Mouse (Mus musculus) CH12.LX (cell line): ENCODE data around the gene Pdzd2. TPM values are rescaled to one million over a fixed set of nuclear protein-coding genes. Genes with fewer than 3 reads are reported as not detected.

Source experiments
- DNase-seq: peaks from one replicate; pipeline ENCODE4 v3.0.0-alpha.2; 2013; ENCODE audit errors: extremely low read depth
- H3K27ac ChIP-seq: 2 replicates; pipeline ENCODE4 v1.5.1; 2012; ENCODE audit warnings: low read depth, mild to moderate bottlenecking, control low read depth, moderate library complexity; ENCODE audit not compliant: insufficient read depth
- H3K27me3 ChIP-seq: replicated peaks from 2 replicates; pipeline ENCODE3; 2012; ENCODE audit warnings: inconsistent platforms
- H3K36me3 ChIP-seq, 2 experiments: replicated peaks in 1 of 2; 2 replicates each; pipeline versions ENCODE3 to v1.6.1; 2012; ENCODE audit warnings: inconsistent platforms in 1 of 2, low read length in 1 of 2, mild to moderate bottlenecking in 1 of 2, mixed read lengths in 1 of 2, moderate library complexity in 1 of 2; ENCODE audit not compliant: control insufficient read depth in 1 of 2, insufficient read depth in 1 of 2
- H3K4me1 ChIP-seq, 2 experiments: 2 replicates each; pipeline ENCODE4 v1.6.1; 2012; ENCODE audit warnings: inconsistent platforms in 1 of 2, moderate library complexity in 1 of 2; ENCODE audit not compliant: insufficient read depth in 2 of 2, control insufficient read depth in 1 of 2
- H3K4me2 ChIP-seq: 2 replicates; pipeline ENCODE4 v1.6.1; 2012; ENCODE audit warnings: low read depth, mild to moderate bottlenecking, control low read depth; ENCODE audit not compliant: poor library complexity, insufficient read depth, severe bottlenecking
- H3K4me3 ChIP-seq, 3 experiments: fragments of 150-350 bp in 1 of 3; sonication (generic) in 1 of 3; replicated peaks in 1 of 3; 2 replicates each; pipeline versions ENCODE3 to v1.5.1; 2011 to 2012; ENCODE audit warnings: low read depth in 2 of 3, low read length in 2 of 3, mild to moderate bottlenecking in 2 of 3, moderate library complexity in 2 of 3, control low read depth in 1 of 3, improper control_type of control experiment in 1 of 3, inconsistent platforms in 1 of 3, mixed read lengths in 1 of 3; ENCODE audit not compliant: poor library complexity in 1 of 3
- H3K79me2 ChIP-seq: replicated peaks from 2 replicates; pipeline ENCODE4 v1.6.1; 2012; ENCODE audit warnings: mild to moderate bottlenecking, moderate library complexity; ENCODE audit not compliant: control insufficient read depth, poor library complexity, insufficient read depth, severe bottlenecking; ENCODE audit errors: extremely low read depth
- H3K9ac ChIP-seq: 2 replicates; pipeline ENCODE4 v1.6.1; 2012; ENCODE audit warnings: low read depth, mild to moderate bottlenecking, control low read depth, moderate library complexity; ENCODE audit not compliant: insufficient read depth
- H3K9me3 ChIP-seq: replicated peaks from 2 replicates; pipeline ENCODE3; 2012; ENCODE audit warnings: low read length, inconsistent platforms, mixed read lengths
- CHD2 ChIP-seq: IDR thresholded peaks from 2 replicates; pipeline ENCODE4 v1.6.1; 2011; ENCODE audit warnings: low read length, improper control_type of control experiment
- CTCF ChIP-seq, 2 experiments: IDR thresholded peaks in 1 of 2; conservative IDR thresholded peaks in 1 of 2; 2 replicates each; pipeline ENCODE4 v1.5.1; 2011 to 2012; ENCODE audit warnings: low read depth in 2 of 2, low read length in 2 of 2, improper control_type of control experiment in 1 of 2, inconsistent platforms in 1 of 2, mild to moderate bottlenecking in 1 of 2, moderate library complexity in 1 of 2
- E2F4 ChIP-seq: IDR thresholded peaks from 2 replicates; pipeline ENCODE4 v1.6.1; 2011; ENCODE audit warnings: low read depth, low read length, improper control_type of control experiment; ENCODE audit not compliant: insufficient replicate concordance
- ETS1 ChIP-seq: conservative IDR thresholded peaks from 2 replicates; pipeline ENCODE4 v1.6.1; 2012; ENCODE audit warnings: low read depth, mild to moderate bottlenecking, inconsistent platforms, low read length, improper control_type of control experiment, moderate library complexity
- GABPA ChIP-seq: IDR thresholded peaks from 2 replicates; pipeline ENCODE4 v1.6.1; 2012; ENCODE audit warnings: low read depth, low read length, improper control_type of control experiment, inconsistent platforms; ENCODE audit not compliant: insufficient replicate concordance
- HCFC1 ChIP-seq: IDR thresholded peaks from 2 replicates; pipeline ENCODE4 v1.6.1; 2012; ENCODE audit warnings: low read depth, mild to moderate bottlenecking, inconsistent platforms, low read length, improper control_type of control experiment
- MAFK ChIP-seq: IDR thresholded peaks from 2 replicates; pipeline ENCODE4 v1.6.1; 2011; ENCODE audit warnings: low read length, improper control_type of control experiment; ENCODE audit not compliant: insufficient replicate concordance
- MXI1 ChIP-seq: IDR thresholded peaks from 2 replicates; pipeline ENCODE4 v1.6.1; 2011; ENCODE audit warnings: mild to moderate bottlenecking, low read depth, low read length, improper control_type of control experiment
- MYC ChIP-seq: IDR thresholded peaks from 2 replicates; pipeline ENCODE4 v1.6.1; 2011; ENCODE audit warnings: low read depth, mild to moderate bottlenecking, improper control_type of control experiment, low read length
- NELFE ChIP-seq: IDR thresholded peaks from 2 replicates; pipeline ENCODE4 v1.6.1; 2011; ENCODE audit warnings: low read depth, low read length, improper control_type of control experiment
- NRF1 ChIP-seq: IDR thresholded peaks from 2 replicates; pipeline ENCODE4 v1.6.1; 2014; ENCODE audit warnings: low read depth, mild to moderate bottlenecking, inconsistent platforms, low read length, improper control_type of control experiment, moderate library complexity
- POLR2AphosphoS2 ChIP-seq: IDR thresholded peaks from 2 replicates; pipeline ENCODE4 v1.6.1; 2011; ENCODE audit warnings: low read depth, low read length, improper control_type of control experiment
- RAD21 ChIP-seq: IDR thresholded peaks from 2 replicates; pipeline ENCODE4 v1.6.1; 2011; ENCODE audit warnings: low read depth, mild to moderate bottlenecking, low read length, improper control_type of control experiment, moderate library complexity
- RCOR1 ChIP-seq: conservative IDR thresholded peaks from 2 replicates; pipeline ENCODE4 v1.6.1; 2012; ENCODE audit warnings: low read depth, mild to moderate bottlenecking, inconsistent platforms, low read length, improper control_type of control experiment
- TBP ChIP-seq: conservative IDR thresholded peaks from 2 replicates; pipeline ENCODE4 v1.6.1; 2011; ENCODE audit warnings: low read depth, low read length, improper control_type of control experiment
- UBTF ChIP-seq: IDR thresholded peaks from 2 replicates; pipeline ENCODE4 v1.6.1; 2012; ENCODE audit warnings: low read depth, mild to moderate bottlenecking, inconsistent platforms, low read length, improper control_type of control experiment, moderate library complexity
- USF1 ChIP-seq: IDR thresholded peaks from 2 replicates; pipeline ENCODE4 v1.6.1; 2014; ENCODE audit warnings: low read depth, mild to moderate bottlenecking, inconsistent platforms, low read length, improper control_type of control experiment
- ZKSCAN1 ChIP-seq: IDR thresholded peaks from 2 replicates; pipeline ENCODE4 v1.6.1; 2012; ENCODE audit warnings: low read depth, inconsistent platforms, low read length, improper control_type of control experiment, borderline replicate concordance
- ZMIZ1 ChIP-seq: IDR thresholded peaks from 2 replicates; pipeline ENCODE4 v1.6.1; 2012; ENCODE audit warnings: low read depth, mild to moderate bottlenecking, inconsistent platforms, low read length, improper control_type of control experiment
- ZNF384 ChIP-seq: IDR thresholded peaks from 2 replicates; pipeline ENCODE4 v1.6.1; 2012; ENCODE audit warnings: low read depth, low read length, improper control_type of control experiment, inconsistent platforms
- dilution Hi-C: fragments of 300-500 bp; cut with MboI; formaldehyde crosslinking; loops from 2 replicates; pipeline ENCODE4 v1.14.3; 2020; ENCODE audit warnings: low sequenced_read_pairs; ENCODE audit not compliant: extremely low pct_unique_long_range_greater_than_20kb, extremely low pct_ligation_motif_present
- in situ Hi-C: fragments of 300-500 bp; cut with MboI; formaldehyde crosslinking; loops from 3 replicates; pipeline ENCODE4 v1.14.3; 2019; ENCODE audit warnings: low sequenced_read_pairs, low pct_ligation_motif_present, low pct_unique_long_range_greater_than_20kb, mixed read lengths
- polyA plus RNA-seq: library from polyadenylated mRNA; unstranded; fragments of >175 nt; gene quantifications from 2 replicates; pipeline ENCODE4 v1.2.1, GENCODE M21; 2012; ENCODE audit warnings: low read depth; ENCODE audit not compliant: insufficient read length
- total RNA-seq, 2 experiments: library from RNA; depleted of rRNA; stranded (reverse); fragments of 300-350 nt in 1 of 2; fragments of >200 nt in 1 of 2; gene quantifications; 2 replicates each; pipeline ENCODE4 v1.2.3; 2012 to 2014

The Pdzd2 gene
- total and polyA plus RNA-seq, 3 experiments: 0.04 to 0.24 (median 0.17) TPM

GRCm38 (mm10) chr15:12628451-12628850 is 111.3 kb downstream of the Pdzd2 start:
- no peak for DNase-seq
- Histone ChIP-seq H3K9ac (no peak overlapping the region), H3K9me3 (peaks cover 8% of the 10 kb centered on the region), H3K4me1 (peaks cover 0 to 3% of the 10 kb centered on the region in 2 experiments; a peak in 1 of 4 replicates), H3K27ac (no peak overlapping the region), H3K79me2 (no peaks in the 10 kb centered on the region), H3K36me3 (no peaks in the 10 kb centered on the region), H3K27me3 (no peaks in the 10 kb centered on the region), H3K4me3 (no peak overlapping the region)
- in situ Hi-C loops: no loop called here
- no peak for TF ChIP-seq MAFK
- TF ChIP-seq MXI1: no peak
- TF ChIP-seq NRF1: no peak
- TF ChIP-seq, all 38 proteins: peak for 0
- no peak overlapping the region for H3K4me2 ChIP-seq
- dilution Hi-C loops: no loop called here

DNA sequence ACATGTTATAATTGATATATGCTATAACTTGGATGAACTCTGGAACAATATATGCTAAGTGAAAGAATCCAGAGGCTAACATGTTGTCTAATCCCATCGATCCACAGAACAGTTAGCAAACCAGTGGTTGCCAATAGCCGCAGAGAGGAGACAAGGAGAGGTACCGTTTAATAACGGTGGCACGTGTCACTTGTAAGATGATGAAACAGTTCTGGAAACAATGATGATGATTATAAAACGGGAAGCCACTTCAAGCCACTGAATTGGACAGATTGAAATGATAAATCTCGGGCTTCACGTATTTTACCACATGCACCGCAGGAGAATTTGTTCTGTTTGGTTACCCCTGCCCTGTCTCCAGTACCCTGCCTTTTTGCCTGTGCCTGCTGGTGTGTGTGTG is 112.8 kb downstream of the Pdzd2 start:
- H3K9ac ChIP-seq: no peak overlapping the region
- dilution Hi-C loops (no loop called here), in situ Hi-C loops (no loop called here)
- H3K79me2 ChIP-seq: no peaks in the 10 kb centered on the region
- H3K27me3 ChIP-seq: no peaks in the 10 kb centered on the region
- TF ChIP-seq CTCF (conservative IDR thresholded peaks at IDR 0.05 in 1 of 2, IDR thresholded peaks at IDR 0.05 in 1 of 2; ENCODE audit: low read depth in 2 of 2, low read length in 2 of 2): no peak
- no peak overlapping the region for H3K4me2 ChIP-seq
- no peak overlapping the region for H3K4me3 ChIP-seq
- H3K27ac ChIP-seq: no peak overlapping the region
- H3K9me3 ChIP-seq: peaks cover 8% of the 10 kb centered on the region
- no peaks in the 10 kb centered on the region for H3K36me3 ChIP-seq
- no peak for DNase-seq
- peaks cover 0 to under 1% of the 10 kb centered on the region in 2 experiments; a peak in 1 of 4 replicates for H3K4me1 ChIP-seq

DNA sequence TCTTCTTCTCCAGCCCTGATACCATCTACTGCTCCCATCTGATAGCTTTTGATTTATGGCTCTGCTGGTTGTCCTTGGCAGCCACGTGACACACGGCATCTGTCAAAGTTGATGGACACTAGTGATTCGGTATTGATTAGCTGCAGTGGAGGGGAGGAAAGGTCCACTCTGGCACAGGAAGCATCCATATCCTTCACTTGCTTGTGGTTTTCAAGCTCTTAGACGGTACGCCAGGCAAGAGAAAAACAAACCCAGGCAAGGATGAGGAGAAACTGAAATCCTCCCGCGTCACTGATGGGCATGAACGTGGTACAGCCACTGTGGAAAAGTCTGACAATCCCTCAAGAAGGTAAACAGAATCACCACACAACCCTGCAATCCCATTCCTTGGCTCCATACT is 113.6 kb downstream of the Pdzd2 start:
- no peak overlapping the region for H3K4me3 ChIP-seq
- H3K27me3 ChIP-seq: no peaks in the 10 kb centered on the region
- no peaks in the 10 kb centered on the region for H3K79me2 ChIP-seq
- no peaks in the 10 kb centered on the region for H3K36me3 ChIP-seq
- H3K9me3 ChIP-seq: peaks cover 8% of the 10 kb centered on the region
- H3K4me1 ChIP-seq: no peaks in the 10 kb centered on the region
- dilution Hi-C loops (no loop called here), in situ Hi-C loops (no loop called here)
- no peak for DNase-seq
- H3K27ac ChIP-seq: no peak overlapping the region
- TF ChIP-seq USF1 (no peak), POLR2AphosphoS2 (no peak), E2F4 (no peak), ZNF384 (no peak)
- H3K9ac ChIP-seq: no peak overlapping the region
- no peak overlapping the region for H3K4me2 ChIP-seq

DNA sequence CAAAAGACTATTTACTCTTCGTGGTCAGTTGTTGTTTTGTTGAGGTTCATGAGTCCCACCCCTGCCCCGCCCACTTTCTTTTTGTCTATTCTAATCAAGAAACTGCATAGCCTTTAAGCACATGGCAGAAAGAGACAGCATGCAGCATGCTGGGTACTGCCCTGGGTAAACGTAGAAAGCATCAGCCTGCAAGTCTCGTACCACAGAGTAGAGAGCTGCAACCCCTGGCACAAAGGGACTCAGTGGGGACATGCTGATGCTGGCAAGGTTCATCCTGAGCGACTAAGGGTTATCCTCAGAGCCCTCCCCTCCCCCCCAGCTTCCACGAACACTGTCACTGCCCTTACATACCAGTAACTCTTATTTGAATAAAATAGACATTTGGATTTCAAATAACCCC is 114.2 kb downstream of the Pdzd2 start:
- peaks cover 8% of the 10 kb centered on the region for H3K9me3 ChIP-seq
- no peak for DNase-seq
- H3K4me1 ChIP-seq: no peaks in the 10 kb centered on the region
- H3K27me3 ChIP-seq: no peaks in the 10 kb centered on the region
- H3K9ac ChIP-seq: no peak overlapping the region
- H3K79me2 ChIP-seq: no peaks in the 10 kb centered on the region
- no peak overlapping the region for H3K4me2 ChIP-seq
- no peak overlapping the region for H3K27ac ChIP-seq
- no peak overlapping the region for H3K4me3 ChIP-seq
- no peaks in the 10 kb centered on the region for H3K36me3 ChIP-seq
- in situ Hi-C loops (no loop called here), dilution Hi-C loops (no loop called here)
- TF ChIP-seq ZMIZ1 (no peak), MYC (no peak), RCOR1 (no peak), GABPA (no peak), ETS1 (no peak), ZKSCAN1 (no peak), UBTF (no peak), NRF1 (no peak), CHD2 (no peak), RAD21 (no peak), ZNF384 (no peak), E2F4 (no peak), NELFE (no peak), TBP (no peak), POLR2AphosphoS2 (no peak), HCFC1 (no peak)
